Comparison of ENCODE assay signal across 17 mouse cellular contexts in genomic region chr1:106768773-106769172, GRCm38 (mm10).
"Had no signal": no experiment of that assay in that cellular context is flagged by ENCODE, and none has a peak within 500 bp of the region (broad histone marks: within the 10 kb centered on the region; RNA-seq: fewer than 3 reads in every experiment).

No protein-coding gene starts in this region.

- H3K4me3 ChIP-seq: liver, embryonic 15.5 days; lung, embryonic 15.5 days; midbrain, embryonic 13.5 days; midbrain, embryonic 15.5 days; neural tube, embryonic 12.5 days; stomach, embryonic 15.5 days had no signal

- DNase-seq: liver, postnatal 0 days; lung, adult 2 months; lung, postnatal 14 days; lung, postnatal 36 days; right cerebral cortex, postnatal 14 days; thymus, adult 18-20 months; thymus, postnatal 14 days; thymus, postnatal 36 days had no signal

- H3K4me2 ChIP-seq: liver, embryonic 15.5 days; lung, embryonic 15.5 days; midbrain, embryonic 11.5 days; midbrain, embryonic 13.5 days; midbrain, embryonic 15.5 days; neural tube, embryonic 12.5 days; stomach, embryonic 15.5 days had no signal

- H3K4me1 ChIP-seq: liver, embryonic 15.5 days; midbrain, embryonic 13.5 days; midbrain, embryonic 15.5 days; neural tube, embryonic 12.5 days; stomach, embryonic 15.5 days had no signal

- H3K9me3 ChIP-seq: liver, embryonic 15.5 days; lung, embryonic 15.5 days; midbrain, embryonic 13.5 days; midbrain, embryonic 15.5 days; neural tube, embryonic 12.5 days; stomach, embryonic 15.5 days had no signal

- H3K27me3 ChIP-seq: liver, embryonic 15.5 days; lung, embryonic 15.5 days; midbrain, embryonic 13.5 days; midbrain, embryonic 15.5 days; neural tube, embryonic 12.5 days; stomach, embryonic 15.5 days had no signal

- H3K9ac ChIP-seq: liver, embryonic 15.5 days; liver, postnatal 0 days; lung, embryonic 15.5 days; midbrain, embryonic 13.5 days; midbrain, embryonic 15.5 days; neural tube, embryonic 12.5 days; stomach, embryonic 15.5 days had no signal

- ATAC-seq: liver, postnatal 0 days; lung, postnatal 0 days; midbrain, embryonic 13.5 days; midbrain, embryonic 15.5 days had no signal

- H3K27ac ChIP-seq: liver, embryonic 15.5 days; lung, embryonic 15.5 days; macrophage; midbrain, embryonic 13.5 days; midbrain, embryonic 15.5 days; neural tube, embryonic 12.5 days; stomach, embryonic 15.5 days had no signal
